Mouse (Mus musculus) gastrocnemius, adult 2 months (tissue): ENCODE data around the gene Fam204a. TPM values are rescaled to one million over a fixed set of nuclear protein-coding genes. Genes with fewer than 3 reads are reported as not detected.

Source experiments
- DNase-seq: peaks from one replicate; pipeline ENCODE4 v3.0.0; 2022
- H3K27ac ChIP-seq: fragments of 200-600 bp; 2 replicates; pipeline ENCODE4 v1.8.1; 2022; ENCODE audit warnings: mild to moderate bottlenecking
- H3K4me3 ChIP-seq: fragments of 200-600 bp; 2 replicates; pipeline ENCODE4 v1.8.1; 2022; ENCODE audit warnings: mild to moderate bottlenecking, moderate library complexity
- CTCF ChIP-seq: fragments of 200-600 bp; IDR thresholded peaks from 2 replicates; pipeline ENCODE4 v1.8.1; 2022; ENCODE audit warnings: antibody characterized with exemption, mild to moderate bottlenecking, moderate library complexity
- intact Hi-C: fragments of 180-260 bp; cut with DNase I; formaldehyde crosslinking; loops from one replicate; pipeline ENCODE4 v1.15.1; 2025
- long read RNA-seq, 2 experiments: library from polyadenylated mRNA; stranded (forward); transcript quantifications; one replicate each; pipeline ENCODE4 v2.0.0; 2021
- total RNA-seq, 2 experiments: library from RNA; stranded (reverse); gene quantifications; 2 replicates each; pipeline ENCODE4 v1.2.3; 2021

The Fam204a gene
- 10 to 100 TPM; 31.0 to 31.9 TPM for total RNA-seq
- long read RNA-seq, experiment 1, transcript Fam204a-201 (8 exons, 2,035 nt) = major isoform, 9 of 39 reads
- long read RNA-seq, experiment 1, partial matches to known transcripts = 0 of 39 reads
- long read RNA-seq, experiment 1, other reads (novel, unspliced or antisense) = 27 of 39 reads
- long read RNA-seq, experiment 2, transcript Fam204a-201 (8 exons, 2,035 nt) = major isoform, 7 of 37 reads
- long read RNA-seq, experiment 2, partial matches to known transcripts = 1 of 37 reads
- long read RNA-seq, experiment 2, other reads (novel, unspliced or antisense) = 24 of 37 reads

DNA sequence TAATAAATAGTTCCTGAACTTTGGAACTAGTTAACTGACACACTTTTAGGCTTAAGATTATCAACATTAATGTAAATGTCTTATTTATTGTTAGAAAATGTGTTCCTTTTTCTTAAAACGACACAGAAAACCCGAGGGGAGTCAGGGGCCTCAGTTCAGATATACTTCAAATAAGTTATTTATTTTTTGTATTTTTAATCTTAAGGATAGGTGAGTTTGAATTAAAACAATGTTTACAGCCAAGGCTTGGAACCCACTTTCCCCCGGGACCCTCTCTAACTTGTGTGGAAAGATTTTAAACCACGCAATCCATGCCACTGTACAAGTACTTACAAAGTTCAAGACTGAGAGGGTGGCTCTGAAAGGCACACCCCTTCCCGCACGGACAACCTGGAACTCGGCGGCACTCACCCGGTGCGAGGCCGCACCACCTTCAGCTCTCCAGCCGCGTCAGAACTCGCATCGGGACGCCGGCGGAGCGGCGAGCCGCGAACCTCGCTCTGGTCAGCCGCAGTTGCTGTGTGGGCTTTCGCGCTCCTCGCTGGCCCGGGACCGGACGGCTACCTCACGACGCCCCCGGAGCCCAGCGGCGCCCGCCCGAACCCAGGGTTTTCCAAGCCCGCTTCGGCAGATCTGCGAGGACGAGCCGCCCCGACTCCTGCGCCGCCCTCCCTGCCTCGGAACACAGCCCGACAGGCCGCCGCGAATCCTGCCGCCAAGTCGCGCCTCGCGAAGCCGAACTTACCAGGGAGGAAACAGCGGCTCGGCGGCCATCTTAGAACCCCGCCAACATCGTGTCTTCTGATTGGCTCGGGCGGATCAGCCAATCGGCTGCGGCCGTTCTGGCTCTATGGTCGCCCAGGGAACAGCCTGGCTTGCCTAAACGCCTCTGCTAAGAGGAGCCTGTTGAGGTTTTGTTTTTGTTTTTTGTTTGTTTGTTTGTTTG is at the start of gene Fam204a:
TSS of gene Fam204a (minus strand) at position 803 of the 946 bp plus-strand sequence.
- Histone ChIP-seq H3K4me3 (peak within 1 kb of the TSS; percentile 80), H3K27ac (peak within 1 kb of the TSS; percentile 94)
- peak; percentile 95 for DNase-seq
- TF ChIP-seq CTCF = no peak
- intact Hi-C loops = loop anchor here (10.0 kb wide), 1 partner anchor 281 kb away; the partner anchor contains the start of gene Rab11fip2

DNA sequence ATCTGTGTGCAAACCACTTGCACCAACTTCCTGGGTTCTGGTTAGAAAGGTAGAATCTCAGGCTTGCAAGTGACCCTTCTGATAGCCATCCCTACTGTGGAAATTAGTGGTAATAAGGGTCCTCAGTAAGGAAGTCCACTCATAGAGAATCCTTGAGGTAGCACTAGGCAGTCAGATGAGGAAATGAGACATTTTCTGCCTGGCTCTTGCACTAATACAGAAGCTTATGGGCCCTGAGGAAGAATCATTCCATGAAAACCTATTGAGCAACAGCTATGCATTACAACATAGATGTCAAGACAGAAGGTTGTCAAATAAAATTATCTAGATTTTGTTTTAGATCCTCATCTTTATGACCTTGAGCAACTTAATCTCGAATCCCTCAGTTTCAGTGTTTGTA is 39.3 kb upstream of the Fam204a start:
- DNase-seq = no peak
- Histone ChIP-seq H3K4me3 (no peak overlapping the region), H3K27ac (no peak overlapping the region)
- no peak for TF ChIP-seq CTCF
- intact Hi-C loops = no loop called here

- H3K27ac ChIP-seq = no peak overlapping the region
- intact Hi-C loops = no loop called here
- DNase-seq = no peak
- no peak for TF ChIP-seq CTCF
- H3K4me3 ChIP-seq = no peak overlapping the region
Observed at GRCm38 (mm10) chr19:60260689-60261088, 34.2 kb upstream of the Fam204a start.

GRCm38 (mm10) chr19:60252021-60252420 is 25.5 kb upstream of the Fam204a start:
- intact Hi-C loops = no loop called here
- peak; percentile 21; the same call in 1 of the 2 replicates for TF ChIP-seq CTCF
- H3K4me3 ChIP-seq = no peak overlapping the region
- no peak overlapping the region for H3K27ac ChIP-seq
- no peak for DNase-seq

DNA sequence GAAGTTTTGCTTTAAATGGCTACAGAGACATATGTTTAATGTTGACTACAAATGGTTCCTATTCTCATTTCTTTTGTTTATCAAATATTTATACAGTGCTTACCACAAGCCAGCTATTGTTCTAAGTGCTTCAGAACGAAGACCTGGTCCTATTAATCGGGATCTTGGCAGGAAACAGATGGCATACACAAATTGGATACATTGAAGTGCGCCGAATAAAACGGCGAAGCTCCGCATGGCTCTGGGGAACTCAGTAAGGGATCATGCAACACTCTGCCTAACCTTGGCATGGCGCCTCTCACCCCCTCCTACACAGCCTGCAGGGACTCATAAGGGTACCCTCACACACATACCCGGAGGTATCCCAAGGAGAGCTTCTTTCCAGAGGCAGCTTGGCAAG is 24.7 kb upstream of the Fam204a start:
- no peak overlapping the region for H3K27ac ChIP-seq
- intact Hi-C loops = no loop called here
- no peak overlapping the region for H3K4me3 ChIP-seq
- TF ChIP-seq CTCF = no peak
- DNase-seq = no peak

- intact Hi-C loops = no loop called here
- DNase-seq = no peak
- Histone ChIP-seq H3K27ac (no peak overlapping the region), H3K4me3 (no peak overlapping the region)
- TF ChIP-seq CTCF = no peak
Observed at GRCm38 (mm10) chr19:60245250-60245649, 18.7 kb upstream of the Fam204a start.

GRCm38 (mm10) chr19:60242620-60243019 is 16.1 kb upstream of the Fam204a start:
- DNase-seq = no peak
- no peak for TF ChIP-seq CTCF
- Histone ChIP-seq H3K4me3 (no peak overlapping the region), H3K27ac (no peak overlapping the region)
- intact Hi-C loops = no loop called here

DNA sequence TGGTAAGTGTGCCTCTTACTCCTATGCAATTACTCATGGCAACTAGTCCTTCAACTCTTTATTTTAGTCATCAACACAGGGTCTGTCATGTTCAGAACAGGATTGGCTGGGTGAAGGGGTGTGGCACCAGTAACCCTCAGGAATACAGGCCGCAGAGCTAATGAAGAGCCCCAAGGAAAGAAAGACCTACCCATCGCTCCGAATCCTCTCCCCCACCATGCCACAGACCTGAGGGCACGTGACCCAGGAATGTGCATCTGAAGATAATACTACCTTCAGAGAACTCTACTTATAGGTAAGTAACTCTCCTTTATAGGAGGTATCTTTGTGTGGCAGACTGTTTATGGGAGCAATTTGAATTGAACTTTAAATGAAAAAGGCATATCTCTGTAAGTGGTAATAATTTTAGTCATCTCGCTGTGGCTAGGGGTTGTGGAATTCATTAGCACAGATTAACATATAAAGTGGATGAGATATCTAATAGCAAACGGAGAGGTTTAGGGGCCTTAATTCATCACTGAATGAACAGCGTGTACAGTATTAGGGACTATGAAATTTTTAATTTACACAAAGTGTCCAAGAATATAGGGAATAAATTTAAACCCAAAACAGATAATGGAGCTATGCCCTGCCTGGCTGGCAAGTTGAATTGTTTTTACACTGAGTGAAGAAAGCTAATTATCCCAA is 15.6 kb upstream of the Fam204a start:
- intact Hi-C loops = no loop called here
- no peak for TF ChIP-seq CTCF
- no peak for DNase-seq

DNA sequence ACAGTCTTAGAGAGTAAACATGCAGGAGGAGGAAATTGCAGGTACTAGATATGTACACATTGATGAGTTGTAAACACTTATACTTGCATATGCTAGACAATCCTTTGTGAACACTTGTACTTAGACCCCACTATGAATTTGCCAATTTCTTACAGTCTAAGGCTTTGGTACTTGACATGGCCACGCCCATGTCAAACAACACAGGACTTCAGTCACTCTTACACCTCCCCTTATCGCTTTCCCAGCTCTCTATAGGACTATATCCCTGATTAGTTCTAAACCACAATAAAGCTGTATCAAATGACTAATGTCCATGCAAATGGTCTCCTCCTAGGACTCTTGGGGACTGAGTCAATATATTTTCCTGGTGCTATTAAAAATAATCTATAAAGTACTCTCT is 5.0 kb upstream of the Fam204a start:
- no peak for TF ChIP-seq CTCF
- intact Hi-C loops = no loop called here
- H3K27ac ChIP-seq = no peak overlapping the region
- H3K4me3 ChIP-seq = no peak overlapping the region
- DNase-seq = no peak

More for the DNA sequence above, 15.6 kb upstream of the Fam204a start:
- H3K27ac ChIP-seq = no peak overlapping the region
- no peak overlapping the region for H3K4me3 ChIP-seq

DNA sequence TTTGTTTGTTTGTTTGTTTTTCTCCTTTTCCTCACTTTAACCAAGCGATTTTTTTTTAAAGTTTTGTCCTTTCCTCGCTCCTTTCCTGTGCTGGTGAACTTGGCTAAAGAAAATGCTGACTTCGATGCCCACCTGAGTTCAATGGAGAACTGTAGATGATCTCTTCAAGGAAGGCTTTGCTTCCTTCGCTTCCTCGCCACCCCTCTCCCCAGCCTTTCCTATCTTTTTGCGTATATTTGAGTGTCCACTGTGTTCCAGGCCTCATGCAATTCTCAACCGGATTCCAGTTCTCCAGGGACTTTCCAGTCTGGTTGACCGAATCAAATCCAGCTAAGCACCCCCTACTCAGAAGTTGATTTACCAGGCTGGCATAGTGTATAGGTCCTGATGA is 339 bp upstream of the Fam204a start:
- H3K4me3 ChIP-seq = peak overlapping the region; percentile 80

GRCm38 (mm10) chr19:60219395-60219794 is 7.1 kb downstream of the Fam204a start:
- intact Hi-C loops = no loop called here
- no peak for TF ChIP-seq CTCF

More for the DNA sequence above, 339 bp upstream of the Fam204a start:
- no peak for TF ChIP-seq CTCF
- no peak for DNase-seq
- intact Hi-C loops = loop anchor here (10.0 kb wide), 1 partner anchor 282 kb away; the partner anchor contains the start of gene Rab11fip2
- H3K27ac ChIP-seq = peak overlapping the region; percentile 94

DNA sequence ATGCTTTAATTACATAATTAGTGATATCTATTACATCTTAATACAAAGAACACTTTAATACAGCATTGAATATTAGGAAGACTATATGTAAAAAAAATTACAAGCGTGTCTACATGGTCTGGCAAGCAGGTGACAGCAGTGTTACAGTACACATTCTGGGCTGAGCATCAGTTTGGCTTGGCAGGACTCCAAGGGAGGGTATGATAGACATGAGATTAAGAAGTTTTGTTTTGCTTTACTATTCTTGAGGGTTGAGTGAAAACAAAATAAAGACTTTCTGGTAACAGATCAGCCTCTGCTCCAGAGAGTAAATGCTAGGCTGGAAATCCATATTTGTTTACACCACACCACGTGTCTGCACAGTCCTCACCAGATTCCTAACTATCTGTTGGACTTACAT is 8.5 kb downstream of the Fam204a start:
- intact Hi-C loops = no loop called here
- H3K27ac ChIP-seq = no peak overlapping the region
- no peak overlapping the region for H3K4me3 ChIP-seq
- TF ChIP-seq CTCF = no peak
- DNase-seq = no peak

More at GRCm38 (mm10) chr19:60219395-60219794, 7.1 kb downstream of the Fam204a start:
- Histone ChIP-seq H3K4me3 (no peak overlapping the region), H3K27ac (no peak overlapping the region)
- DNase-seq = no peak
